Mouse (Mus musculus) lung, postnatal 0 days (tissue): ENCODE data around the gene Grik1. TPM values are rescaled to one million over a fixed set of nuclear protein-coding genes. Genes with fewer than 3 reads are reported as not detected.

Source experiments
- ATAC-seq: fragments of 200-750 bp; cut with Nextera tagmentation; 2 replicates; pipeline ENCODE4 v1.8.0; 2017; ENCODE audit warnings: moderate library complexity
- DNase-seq: peaks from one replicate; pipeline ENCODE4 v3.0.0-alpha.2; 2016; ENCODE audit warnings: low spot score
- H3K27ac ChIP-seq: fragments of 300-500 bp; sonication (generic); 2 replicates; pipeline ENCODE4 v1.5.1; 2014; ENCODE audit warnings: antibody characterized with exemption, mild to moderate bottlenecking, low read length, mixed read lengths
- H3K27me3 ChIP-seq: fragments of 300-500 bp; sonication (generic); replicated peaks from 2 replicates; pipeline ENCODE4 v1.6.1; 2014; ENCODE audit warnings: low read length, mixed read lengths; ENCODE audit not compliant: insufficient read depth
- H3K36me3 ChIP-seq: fragments of 300-500 bp; sonication (generic); 2 replicates; pipeline ENCODE4 v1.6.1; 2014; ENCODE audit warnings: low read length, mixed read lengths; ENCODE audit not compliant: insufficient read depth
- H3K4me1 ChIP-seq: fragments of 300-500 bp; sonication (generic); 2 replicates; pipeline ENCODE4 v1.6.1; 2014; ENCODE audit warnings: antibody characterized with exemption, low read depth, low read length, mixed read lengths; ENCODE audit not compliant: insufficient read depth
- H3K4me2 ChIP-seq: fragments of 300-500 bp; sonication (generic); replicated peaks from 2 replicates; pipeline ENCODE4 v1.6.1; 2014; ENCODE audit warnings: low read depth, mild to moderate bottlenecking, low read length, moderate library complexity, mixed read lengths
- H3K4me3 ChIP-seq: fragments of 300-500 bp; sonication (generic); 2 replicates; pipeline ENCODE4 v1.5.1; 2014; ENCODE audit warnings: low read depth, low read length
- H3K9ac ChIP-seq: fragments of 300-500 bp; sonication (generic); replicated peaks from 2 replicates; pipeline ENCODE4 v1.6.1; 2014; ENCODE audit warnings: low read depth, mild to moderate bottlenecking
- H3K9me3 ChIP-seq: fragments of 300-500 bp; sonication (generic); 2 replicates; pipeline ENCODE4 v1.6.1; 2016; ENCODE audit warnings: low read length, mixed read lengths
- CTCF ChIP-seq: IDR thresholded peaks from 2 replicates; pipeline ENCODE4 v1.5.1; 2016; ENCODE audit warnings: antibody characterized with exemption, mild to moderate bottlenecking
- EP300 ChIP-seq: IDR thresholded peaks from 2 replicates; pipeline ENCODE4 v1.6.1; 2016; ENCODE audit warnings: antibody characterized with exemption, mild to moderate bottlenecking, control low read depth
- WGBS: fragments of 180-500 bp; shearing (Covaris S2); extraction: QIAGEN DNeasy Blood & Tissue Kit; methylation state at CpG from one replicate; pipeline ENCODE4 v1.1.7; 2014; 5-methylcytosine and 5-hydroxymethylcytosine counted together
- polyA plus RNA-seq: library from polyadenylated mRNA; unstranded; fragments of >200 nt; fragmentation: Nextera tagmentation; extraction: Ambion mirVana; gene quantifications from 2 replicates; pipeline ENCODE4 v1.2.1, GENCODE M21; 2015

Gene Grik1
- polyA plus RNA-seq, 1 experiment from 2014 or later = 0.25 TPM

DNA sequence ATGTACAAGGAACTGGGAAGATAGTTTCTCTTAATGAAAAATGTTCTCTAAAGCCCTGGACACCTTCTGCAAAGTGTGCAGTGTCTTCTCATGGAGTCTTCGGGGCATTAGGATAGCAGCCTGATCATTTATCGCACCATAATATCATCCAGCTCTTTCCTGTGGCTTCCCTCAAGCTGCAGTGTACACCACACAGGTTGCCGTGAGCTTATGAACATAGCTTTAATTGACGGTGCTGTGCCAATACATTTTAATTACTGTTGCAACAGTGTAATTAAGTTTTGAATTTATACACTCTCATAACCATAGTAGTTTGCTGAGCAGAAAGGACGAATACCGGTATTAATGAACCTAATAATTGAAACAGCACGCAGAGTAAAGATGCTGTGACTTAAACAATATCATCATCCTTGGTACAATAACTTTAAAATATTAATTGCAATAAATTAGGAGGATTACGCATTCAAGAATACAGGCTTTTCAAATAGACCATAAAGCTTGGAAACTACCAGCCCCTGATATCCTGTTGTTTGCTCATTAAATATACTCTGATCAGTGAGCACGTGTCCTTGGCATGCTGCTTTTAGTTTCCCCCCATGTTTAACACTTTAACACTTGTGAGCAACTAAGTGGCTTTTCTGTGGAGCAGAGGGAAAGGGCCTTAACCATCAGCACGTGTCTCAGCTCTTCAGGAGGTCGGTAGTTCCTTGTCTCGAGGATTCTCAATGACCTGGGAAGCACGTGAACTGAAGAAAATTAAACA lies 347.8 kb downstream of the Grik1 start:
- Histone ChIP-seq H3K27ac (no peak overlapping the region), H3K9me3 (no peaks in the 10 kb centered on the region), H3K4me2 (no peak overlapping the region), H3K9ac (no peak overlapping the region), H3K27me3 (no peaks in the 10 kb centered on the region), H3K4me3 (no peak overlapping the region), H3K4me1 (no peaks in the 10 kb centered on the region), H3K36me3 (no peaks in the 10 kb centered on the region)
- ATAC-seq (no peak), DNase-seq (no peak)
- 79% methylated on average over 13 of the region's 13 CpGs for WGBS
- no peak for TF ChIP-seq CTCF
- TF ChIP-seq EP300 = no peak

- H3K4me3 ChIP-seq = no peak overlapping the region
- no peak overlapping the region for H3K9ac ChIP-seq
- no peaks in the 10 kb centered on the region for H3K27me3 ChIP-seq
- TF ChIP-seq EP300 (no peak), CTCF (no peak)
- H3K27ac ChIP-seq = no peak overlapping the region
- no peak overlapping the region for H3K4me2 ChIP-seq
- DNase-seq (no peak), ATAC-seq (no peak)
- no peaks in the 10 kb centered on the region for H3K9me3 ChIP-seq
- WGBS = 79% methylated on average over 1 of the region's 1 CpGs
- no peaks in the 10 kb centered on the region for H3K4me1 ChIP-seq
- no peaks in the 10 kb centered on the region for H3K36me3 ChIP-seq
These were observed 355.4 kb downstream of the Grik1 start for GRCm38 (mm10) chr16:87934685-87935084.

GRCm38 (mm10) chr16:87931358-87931757 lies 358.7 kb downstream of the Grik1 start:
- ATAC-seq (no peak), DNase-seq (no peak)
- Histone ChIP-seq H3K27ac (no peak overlapping the region), H3K9ac (no peak overlapping the region), H3K27me3 (no peaks in the 10 kb centered on the region), H3K36me3 (no peaks in the 10 kb centered on the region), H3K9me3 (no peaks in the 10 kb centered on the region), H3K4me3 (no peak overlapping the region), H3K4me2 (no peak overlapping the region), H3K4me1 (no peaks in the 10 kb centered on the region)
- TF ChIP-seq CTCF = no peak
- TF ChIP-seq EP300 = no peak
- WGBS = 85% methylated on average over 2 of the region's 2 CpGs

- Histone ChIP-seq H3K4me2 (no peak overlapping the region), H3K27ac (no peak overlapping the region), H3K36me3 (no peaks in the 10 kb centered on the region), H3K9me3 (no peaks in the 10 kb centered on the region), H3K4me3 (no peak overlapping the region), H3K27me3 (no peaks in the 10 kb centered on the region), H3K9ac (no peak overlapping the region), H3K4me1 (no peaks in the 10 kb centered on the region)
- TF ChIP-seq EP300 (no peak), CTCF (no peak)
- ATAC-seq (no peak), DNase-seq (no peak)
- 71% methylated on average over 3 of the region's 3 CpGs for WGBS
These were observed 359.5 kb downstream of the Grik1 start for GRCm38 (mm10) chr16:87930519-87930918.

DNA sequence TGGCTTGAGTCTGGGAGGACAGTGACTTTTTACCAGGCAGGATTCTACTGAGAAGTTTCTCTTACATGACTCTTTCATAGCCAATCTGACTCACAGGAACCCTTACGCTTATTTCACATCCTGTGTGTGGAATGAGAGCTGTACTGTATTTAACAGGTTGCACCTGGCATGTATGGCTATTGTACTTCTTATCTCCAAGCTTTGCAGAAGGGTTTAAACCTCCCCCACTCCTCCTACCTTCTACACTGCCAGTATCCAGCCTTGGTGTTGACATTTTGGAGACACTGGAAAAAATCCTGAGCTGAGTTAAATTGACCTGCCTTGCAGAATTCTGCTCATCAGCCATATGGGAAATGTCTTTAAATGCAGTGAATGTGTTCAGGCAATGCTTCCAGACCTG lies 361.4 kb downstream of the Grik1 start:
- Histone ChIP-seq H3K27ac (no peak overlapping the region), H3K9me3 (no peaks in the 10 kb centered on the region), H3K4me2 (no peak overlapping the region), H3K4me1 (no peaks in the 10 kb centered on the region), H3K36me3 (no peaks in the 10 kb centered on the region), H3K4me3 (no peak overlapping the region), H3K27me3 (no peaks in the 10 kb centered on the region), H3K9ac (no peak overlapping the region)
- 41% methylated on average over 1 of the region's 1 CpGs for WGBS
- ATAC-seq (no peak), DNase-seq (no peak)
- TF ChIP-seq CTCF (no peak), EP300 (no peak)

GRCm38 (mm10) chr16:87917897-87918296 lies 372.2 kb downstream of the Grik1 start:
- H3K36me3 ChIP-seq = no peaks in the 10 kb centered on the region
- no peak for TF ChIP-seq CTCF
- no peak for TF ChIP-seq EP300
- H3K4me3 ChIP-seq = no peak overlapping the region
- no peaks in the 10 kb centered on the region for H3K4me1 ChIP-seq
- ATAC-seq = no peak
- H3K27me3 ChIP-seq = no peaks in the 10 kb centered on the region
- no peak overlapping the region for H3K27ac ChIP-seq
- no peak overlapping the region for H3K9ac ChIP-seq
- H3K9me3 ChIP-seq = no peaks in the 10 kb centered on the region
- no peak overlapping the region for H3K4me2 ChIP-seq
- DNase-seq = no peak
- WGBS = 73% methylated on average over 4 of the region's 4 CpGs
